Mouse (Mus musculus) heart, postnatal 14 days (tissue): ENCODE measurements around the gene Il34. TPM values are rescaled to one million over a fixed set of nuclear protein-coding genes. Genes with fewer than 3 reads are reported as not detected.
"Not testable (repeated sequence)": the region's sequence is repeated elsewhere in the genome, so short reads cannot be mapped to it uniquely, and the experiment has no call there.

Experiments used
- DNase-seq, 2 experiments: peaks; one replicate each; pipeline ENCODE4 v3.0.0; 2021 to 2022
- intact Hi-C: fragments of 180-260 bp; cut with DNase I; formaldehyde crosslinking; loops from one replicate; pipeline ENCODE4 v1.15.1; 2025
- total RNA-seq, 2 experiments: library from RNA; stranded (reverse); gene quantifications; 2 replicates each; pipeline ENCODE4 v1.2.3; 2021

Gene Il34
- total RNA-seq, 2 experiments from 2014 or later = 10.0 to 10.1 TPM

GRCm38 (mm10) chr8:110787411-110787954, 18.2 kb downstream of the Il34 start:
- DNase-seq = no peak
- intact Hi-C loops = no loop called here

DNA sequence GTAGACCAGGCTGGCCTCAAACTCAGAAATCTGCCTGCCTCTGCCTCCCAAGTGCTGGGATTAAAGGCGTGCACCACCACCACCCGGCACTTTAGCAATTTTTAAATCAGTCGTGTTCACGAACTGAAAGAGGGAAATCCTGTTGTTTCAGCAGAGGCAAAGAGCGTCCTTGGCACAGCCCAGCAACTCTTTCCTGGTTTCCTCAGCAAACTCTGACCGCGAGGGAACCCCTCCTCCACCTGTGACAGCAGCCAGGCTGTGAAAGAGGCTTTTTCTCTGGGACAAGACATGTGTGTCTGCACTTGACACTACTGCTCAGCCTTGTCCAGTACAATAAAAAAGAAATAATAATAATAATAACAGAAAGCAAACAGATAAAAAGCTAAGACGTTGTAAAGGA, 18.8 kb downstream of the Il34 start:
- no peak for DNase-seq
- intact Hi-C loops = no loop called here

- DNase-seq, intact Hi-C loops: not testable (repeated sequence)
Measured at GRCm38 (mm10) chr8:110786501-110786900, 19.2 kb downstream of the Il34 start.

- intact Hi-C loops = no loop called here
- no peak for DNase-seq
Measured at GRCm38 (mm10) chr8:110785366-110785765, 20.4 kb downstream of the Il34 start.

GRCm38 (mm10) chr8:110779924-110780718, 25.6 kb downstream of the Il34 start:
- intact Hi-C loops = no loop called here
- no peak for DNase-seq

DNA sequence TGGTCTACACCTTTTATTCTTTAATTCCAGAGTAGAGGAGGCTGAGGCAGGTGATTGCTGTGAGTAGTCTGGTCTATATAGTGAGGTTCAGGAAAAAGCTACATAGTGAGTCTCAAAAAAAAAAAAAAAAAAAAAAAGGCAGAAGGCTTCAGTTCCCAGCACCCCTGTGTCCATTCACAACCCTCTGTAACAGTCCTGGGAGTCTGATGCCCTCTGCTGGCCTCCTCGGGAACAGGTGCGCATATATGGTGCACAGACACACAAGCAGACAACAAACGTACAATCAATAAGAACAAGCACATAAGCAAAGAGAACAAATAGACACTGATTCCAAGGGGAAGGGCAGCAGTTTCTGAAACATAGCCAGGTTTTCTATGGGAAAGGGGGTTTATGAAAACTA, 29.4 kb downstream of the Il34 start:
- intact Hi-C loops = no loop called here
- DNase-seq = no peak

GRCm38 (mm10) chr8:110775721-110776120, 30.0 kb downstream of the Il34 start:
- DNase-seq = no peak
- intact Hi-C loops = no loop called here

- DNase-seq = no peak
- intact Hi-C loops = no loop called here
Measured at GRCm38 (mm10) chr8:110775316-110775715, 30.4 kb downstream of the Il34 start.

GRCm38 (mm10) chr8:110774725-110775124, 31.0 kb downstream of the Il34 start:
- DNase-seq = no peak
- intact Hi-C loops = no loop called here

DNA sequence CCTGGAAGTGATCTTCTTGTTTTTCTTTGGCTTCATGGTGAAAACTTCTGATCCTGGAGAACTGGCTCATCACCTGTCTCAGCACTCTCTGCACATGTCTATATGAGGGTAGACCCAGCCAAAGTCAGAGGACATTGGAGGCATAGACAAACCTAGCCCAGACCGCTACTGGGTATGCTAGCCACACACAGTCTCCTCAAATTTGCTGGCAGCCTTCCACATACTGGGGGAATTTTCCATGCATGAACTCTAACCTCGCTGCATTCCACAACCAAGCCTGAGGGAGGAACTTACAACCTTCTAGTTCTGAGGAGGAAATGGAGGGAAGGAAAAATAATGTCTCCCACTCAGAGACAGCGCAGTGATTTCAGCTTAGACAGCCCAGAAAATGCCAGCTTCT, 31.7 kb downstream of the Il34 start:
- intact Hi-C loops = no loop called here
- no peak for DNase-seq

- intact Hi-C loops = no loop called here
- DNase-seq = no peak
Measured at GRCm38 (mm10) chr8:110772452-110772851, 33.3 kb downstream of the Il34 start.

GRCm38 (mm10) chr8:110767261-110767660, 38.5 kb downstream of the Il34 start:
- intact Hi-C loops = no loop called here
- DNase-seq = no peak

- DNase-seq = no peak
- intact Hi-C loops = no loop called here
Measured at GRCm38 (mm10) chr8:110764671-110765070, 41.1 kb downstream of the Il34 start.

DNA sequence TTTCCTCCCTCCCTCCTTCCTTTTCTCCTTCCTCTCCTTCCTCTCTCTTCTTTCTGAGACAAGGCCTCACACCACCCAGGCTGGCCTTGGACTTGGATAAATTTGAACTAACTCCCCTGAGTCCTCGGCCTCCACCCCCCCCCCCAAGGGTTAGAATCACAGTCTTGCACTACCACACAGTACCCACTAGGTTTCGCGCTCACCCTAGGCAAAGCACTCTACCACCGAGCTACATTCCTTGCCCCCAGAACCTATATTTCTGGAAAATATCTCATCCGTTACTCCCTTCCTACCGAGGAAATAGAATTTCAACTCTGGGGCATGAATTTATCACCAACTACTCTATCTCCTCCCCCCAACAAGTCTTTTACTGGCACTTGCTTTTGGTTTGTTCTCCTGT, 43.7 kb downstream of the Il34 start:
- intact Hi-C loops = no loop called here
- no peak for DNase-seq

DNA sequence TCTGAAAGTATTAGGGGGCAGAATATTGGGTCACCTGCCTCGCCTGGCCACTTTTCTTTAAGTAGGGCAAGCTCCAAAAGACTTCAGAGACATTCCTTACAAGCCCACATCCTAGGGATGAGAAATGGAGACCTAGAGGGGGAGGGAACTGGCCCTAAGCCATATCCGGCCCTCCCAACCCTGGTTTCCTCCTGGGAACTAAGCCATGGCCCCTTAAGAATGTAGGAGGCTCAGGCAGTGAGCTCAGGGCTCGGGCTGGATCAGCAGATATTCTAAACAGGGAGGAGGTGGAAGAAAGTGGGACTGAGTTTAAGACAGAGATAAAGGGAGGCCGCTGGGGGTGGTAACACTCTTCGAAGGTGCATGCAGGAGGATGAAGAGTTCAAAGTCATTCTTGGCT, 44.5 kb downstream of the Il34 start:
- DNase-seq = peak; percentile 72 to 76
- intact Hi-C loops = no loop called here

- intact Hi-C loops = no loop called here
- no peak for DNase-seq
Measured at GRCm38 (mm10) chr8:110760280-110760940, 45.3 kb downstream of the Il34 start.

- intact Hi-C loops = no loop called here
Measured at GRCm38 (mm10) chr8:110756196-110756595, 49.5 kb downstream of the Il34 start.

DNA sequence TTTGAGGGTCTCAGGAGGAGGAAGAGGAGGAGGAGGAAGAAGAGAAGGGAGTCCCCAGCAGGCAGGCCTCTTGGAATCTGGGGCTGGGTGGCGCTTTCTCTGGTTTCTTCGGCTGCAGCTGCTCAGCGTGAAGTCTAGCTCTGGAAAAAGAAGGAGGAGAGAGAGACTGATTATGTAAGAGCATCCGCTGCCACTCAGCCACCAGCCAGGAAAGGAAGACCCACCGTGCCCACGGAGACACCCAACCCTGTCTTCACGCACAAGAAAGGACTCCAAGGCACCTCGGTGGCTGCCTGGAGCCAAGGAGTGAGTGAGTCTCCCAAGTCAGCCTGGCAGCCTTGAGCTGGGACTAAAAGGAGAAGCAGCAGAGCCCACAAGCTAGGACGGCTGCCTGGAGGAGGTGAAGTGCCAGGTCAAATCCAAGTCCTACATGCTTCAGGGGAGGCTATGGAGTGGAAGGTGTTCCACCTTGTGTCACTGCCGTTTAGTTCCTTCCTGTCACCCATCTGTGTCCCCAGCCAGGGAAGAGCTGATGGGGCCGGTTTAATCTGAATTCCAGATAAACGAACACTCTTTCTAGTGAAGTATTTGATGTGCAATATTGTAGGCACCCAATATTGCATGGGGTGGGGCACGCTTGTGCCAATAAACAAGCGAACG, 50.1 kb downstream of the Il34 start:
- DNase-seq = no peak
- intact Hi-C loops = no loop called here

More at GRCm38 (mm10) chr8:110756196-110756595, 49.5 kb downstream of the Il34 start:
- no peak for DNase-seq

DNA sequence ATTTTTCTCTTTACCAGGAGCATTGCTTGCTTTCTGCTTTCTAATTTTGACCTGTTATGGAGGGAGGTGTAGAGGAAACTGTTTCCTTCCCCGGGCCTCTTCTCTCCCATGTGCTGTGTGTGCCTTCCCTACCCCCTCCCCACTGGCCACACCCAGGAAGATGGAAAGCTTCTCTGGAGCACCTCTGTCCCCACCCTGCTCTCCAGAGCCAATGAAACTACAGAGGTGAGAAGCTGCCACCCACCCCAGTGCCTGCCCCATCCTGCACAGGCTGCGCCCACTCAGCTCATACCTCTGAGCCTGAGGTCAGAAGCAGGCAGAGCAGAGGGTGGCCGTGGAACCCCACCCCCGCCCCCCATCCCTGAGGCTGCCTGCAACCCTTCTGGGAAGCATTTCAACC, 51.0 kb downstream of the Il34 start:
- intact Hi-C loops = loop anchor here (5.0 kb wide), 4 partner anchors 53 to 338 kb away; partner anchors contain the start of genes Clec18a, Il34 and Pdpr
- DNase-seq = no peak

- no peak for DNase-seq
Measured at GRCm38 (mm10) chr8:110751490-110751889, 54.2 kb downstream of the Il34 start.

GRCm38 (mm10) chr8:110750269-110750668, 55.5 kb downstream of the Il34 start:
- DNase-seq = no peak
- intact Hi-C loops = loop anchor here (5.0 kb wide), 4 partner anchors 57 to 342 kb away; partner anchors contain the start of genes Clec18a, Il34 and Pdpr

More at GRCm38 (mm10) chr8:110751490-110751889, 54.2 kb downstream of the Il34 start:
- intact Hi-C loops = loop anchor here (5.0 kb wide), 4 partner anchors 56 to 341 kb away; partner anchors contain the start of genes Clec18a, Il34 and Pdpr
